Mouse (Mus musculus) kidney, embryonic 15.5 days (tissue): ENCODE measurements around the gene Fry. TPM values are rescaled to one million over a fixed set of nuclear protein-coding genes. Genes with fewer than 3 reads are reported as not detected.

ENCODE experiments used
- polyA plus RNA-seq: library from polyadenylated mRNA; unstranded; fragments of >200 nt; fragmentation: Nextera tagmentation; extraction: Ambion mirVana; gene quantifications from 2 replicates; pipeline ENCODE4 v1.2.1, GENCODE M21; 2015

Gene Fry
- polyA plus RNA-seq, 1 experiment from 2014 or later, result 8.3 TPM

Other genes with a start within 250 kb of the Fry start
- 4.0 and 4.3 TPM in 2 replicates for gene Rxfp2, start 100.0 kb upstream of the Fry start, polyA plus RNA-seq